Mouse (Mus musculus): ENCODE data around the gene Aimp2. TPM values are rescaled to one million over a fixed set of nuclear protein-coding genes. Genes with fewer than 3 reads are reported as not detected.

Gene Aimp2
- 99.5 and 101 TPM in 2 replicates for polyA plus RNA-seq (2014; fragmentation: Nextera tagmentation; extraction: Ambion mirVana)

DNA sequence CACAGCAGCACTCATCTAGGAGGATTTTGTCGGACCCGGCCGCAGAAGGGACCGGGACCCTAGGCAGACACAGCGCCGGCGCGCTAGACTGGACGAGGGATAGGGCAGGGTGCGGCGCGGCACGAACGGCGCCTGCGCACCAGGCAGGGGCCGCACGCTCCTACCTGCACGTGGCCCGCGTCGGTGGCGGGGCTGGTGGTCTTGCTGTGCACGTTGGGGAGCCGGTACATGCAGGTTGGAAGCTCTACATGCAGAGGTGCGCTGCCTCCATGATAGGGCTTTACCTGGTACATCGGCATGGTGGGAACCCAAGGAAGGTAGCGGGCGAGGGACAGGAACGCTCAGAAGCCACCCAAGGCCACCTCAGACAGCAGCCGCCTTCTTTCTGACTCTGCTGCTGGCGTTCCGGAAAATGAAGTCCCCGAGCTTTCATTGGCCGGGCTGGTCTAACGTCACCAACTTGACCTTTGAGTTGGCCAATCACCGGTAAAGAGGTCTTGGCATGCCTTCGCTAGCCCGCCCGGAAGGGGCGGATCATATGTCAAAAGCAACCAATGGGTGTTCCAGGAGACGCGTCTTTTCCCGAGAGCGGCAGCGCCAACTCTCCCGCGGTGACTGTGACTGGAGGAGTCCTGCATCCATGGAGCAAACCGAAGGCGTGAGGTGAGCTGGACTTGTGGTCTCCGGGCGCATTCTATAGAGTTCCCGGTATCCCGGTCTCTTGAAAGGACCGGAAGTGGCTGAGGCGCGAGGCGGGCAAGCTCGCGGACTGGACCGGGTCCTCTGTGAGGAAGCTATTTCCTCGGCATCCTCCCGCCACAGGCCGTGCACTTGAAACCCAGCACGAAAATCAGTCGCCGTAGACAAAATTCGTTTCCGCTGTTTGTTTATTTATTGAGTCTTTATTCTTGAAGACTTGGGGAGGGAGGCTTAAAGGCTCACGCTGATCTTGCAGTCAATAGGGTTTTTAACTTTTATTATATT lies at the start of gene Aimp2, which contains the start of gene Pms2:
Gene Aimp2, minus strand, starts transcription at position 431 of the 984 bp plus-strand sequence.
Gene Pms2, plus strand, starts transcription at position 548 of the 984 bp plus-strand sequence.
- ATAC-seq (ENCODE audit: low FRiP score): peak; percentile 100
- Histone ChIP-seq H3K9ac (ENCODE audit: low read length) (peak within 1 kb of the TSS; percentile 69), H3K4me2 (peak within 1 kb of the TSS; percentile 62), H3K4me1 (ENCODE audit: control insufficient read depth, insufficient read depth, low read length) (peaks cover 15% of the 10 kb centered on the region), H3K4me3 (ENCODE audit: low read depth, low read length) (peak within 1 kb of the TSS; percentile 71), H3K27me3 (ENCODE audit: control insufficient read depth, insufficient read depth, low read length) (no peaks in the 10 kb centered on the region), H3K36me3 (ENCODE audit: control insufficient read depth, insufficient read depth, low read length) (peaks cover 2% of the 10 kb centered on the region; the same call in 1 of the 2 replicates), H3K27ac (ENCODE audit: low read depth, low read length) (peak within 1 kb of the TSS; percentile 61), H3K9me3 (ENCODE audit: control insufficient read depth, low read length) (no peaks in the 10 kb centered on the region)
- WGBS: under 1% methylated on average over 70 of the region's 70 CpGs
- DNase-seq (ENCODE audit: low spot score, missing footprints): peak; percentile 99

DNA sequence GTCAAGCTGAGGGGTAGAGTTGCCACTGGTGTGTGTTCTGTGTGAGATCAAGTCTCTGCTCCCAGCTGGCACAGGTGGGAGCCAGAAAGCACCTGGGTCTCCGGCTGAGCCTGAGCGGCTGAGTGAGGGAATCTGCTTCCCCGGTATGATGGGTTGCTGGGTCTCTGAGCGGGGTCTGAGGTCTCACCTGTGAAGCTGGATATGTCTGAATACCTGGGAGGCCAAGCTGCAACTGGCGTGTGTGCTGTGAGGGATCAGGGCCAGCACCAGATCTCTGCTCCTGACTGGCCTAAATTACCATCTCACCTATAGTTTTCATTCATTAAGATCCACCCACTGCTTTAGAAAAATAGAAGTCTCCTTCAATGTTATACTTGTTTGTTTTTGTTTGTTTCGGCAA lies 47.5 kb upstream of the Aimp2 start:
- no peak for ATAC-seq (ENCODE audit: low FRiP score)

DNA sequence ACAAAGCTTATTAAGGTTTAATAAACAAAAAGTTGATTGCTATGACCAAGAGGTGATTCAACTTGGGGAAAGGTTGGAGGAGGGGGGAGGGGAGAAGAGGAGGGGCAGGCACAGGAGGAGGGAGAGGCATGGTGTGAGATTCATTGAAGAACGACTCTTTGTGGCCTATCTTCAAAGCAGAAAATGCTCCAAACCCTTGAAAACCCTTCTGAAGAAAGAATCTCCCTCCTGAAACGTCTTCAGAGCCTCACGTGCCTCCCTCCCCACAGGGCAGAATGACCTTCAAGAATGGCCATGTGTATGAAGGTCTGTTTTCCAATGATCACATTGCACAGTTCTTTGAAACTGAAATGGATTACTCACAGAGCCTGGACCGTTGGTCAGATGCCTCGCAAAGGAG lies 40.4 kb upstream of the Aimp2 start:
- no peak overlapping the region for H3K4me3 ChIP-seq (ENCODE audit: low read depth, low read length)
- H3K9ac ChIP-seq (ENCODE audit: low read length): no peak overlapping the region
- H3K27me3 ChIP-seq (ENCODE audit: control insufficient read depth, insufficient read depth, low read length): no peaks in the 10 kb centered on the region
- no peaks in the 10 kb centered on the region for H3K4me1 ChIP-seq (ENCODE audit: control insufficient read depth, insufficient read depth, low read length)
- ATAC-seq (ENCODE audit: low FRiP score) (no peak), DNase-seq (ENCODE audit: low spot score, missing footprints) (no peak)
- H3K4me2 ChIP-seq: no peak overlapping the region
- H3K27ac ChIP-seq (ENCODE audit: low read depth, low read length): no peak overlapping the region
- WGBS: 47% methylated on average over 5 of the region's 5 CpGs
- no peaks in the 10 kb centered on the region for H3K36me3 ChIP-seq (ENCODE audit: control insufficient read depth, insufficient read depth, low read length)
- H3K9me3 ChIP-seq (ENCODE audit: control insufficient read depth, low read length): no peaks in the 10 kb centered on the region

More for the DNA sequence above, 47.5 kb upstream of the Aimp2 start:
- H3K36me3 ChIP-seq (ENCODE audit: control insufficient read depth, insufficient read depth, low read length): no peaks in the 10 kb centered on the region
- H3K4me1 ChIP-seq (ENCODE audit: control insufficient read depth, insufficient read depth, low read length): no peaks in the 10 kb centered on the region
- no peaks in the 10 kb centered on the region for H3K9me3 ChIP-seq (ENCODE audit: control insufficient read depth, low read length)
- DNase-seq (ENCODE audit: low spot score, missing footprints): no peak
- no peak overlapping the region for H3K4me2 ChIP-seq
- H3K27ac ChIP-seq (ENCODE audit: low read depth, low read length): no peak overlapping the region
- 90% methylated on average over 6 of the region's 6 CpGs for WGBS
- H3K9ac ChIP-seq (ENCODE audit: low read length): no peak overlapping the region
- no peaks in the 10 kb centered on the region for H3K27me3 ChIP-seq (ENCODE audit: control insufficient read depth, insufficient read depth, low read length)
- no peak overlapping the region for H3K4me3 ChIP-seq (ENCODE audit: low read depth, low read length)

DNA sequence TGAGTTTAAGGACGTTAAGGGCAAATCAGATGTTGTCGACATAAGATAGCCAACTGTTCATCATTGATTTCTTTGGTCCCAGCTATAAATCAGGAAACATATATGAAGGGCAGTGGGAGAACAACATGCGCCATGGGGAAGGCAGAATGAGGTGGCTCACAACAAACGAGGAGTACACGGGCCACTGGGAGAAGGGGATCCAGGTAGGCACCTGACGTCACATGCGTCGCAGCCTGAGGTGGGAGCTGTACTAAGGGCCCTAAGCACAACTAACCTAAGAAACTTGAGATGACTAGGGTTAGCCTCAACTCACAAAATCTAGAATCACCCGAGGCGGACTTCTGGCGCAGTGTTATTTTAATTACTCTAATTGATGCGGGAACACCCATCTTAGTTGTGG lies 38.7 kb upstream of the Aimp2 start:
- no peak overlapping the region for H3K27ac ChIP-seq (ENCODE audit: low read depth, low read length)
- no peak overlapping the region for H3K9ac ChIP-seq (ENCODE audit: low read length)
- DNase-seq (ENCODE audit: low spot score, missing footprints) (no peak), ATAC-seq (ENCODE audit: low FRiP score) (no peak)
- H3K4me1 ChIP-seq (ENCODE audit: control insufficient read depth, insufficient read depth, low read length): no peaks in the 10 kb centered on the region
- H3K9me3 ChIP-seq (ENCODE audit: control insufficient read depth, low read length): no peaks in the 10 kb centered on the region
- no peaks in the 10 kb centered on the region for H3K36me3 ChIP-seq (ENCODE audit: control insufficient read depth, insufficient read depth, low read length)
- H3K4me2 ChIP-seq: no peak overlapping the region
- no peak overlapping the region for H3K4me3 ChIP-seq (ENCODE audit: low read depth, low read length)
- no peaks in the 10 kb centered on the region for H3K27me3 ChIP-seq (ENCODE audit: control insufficient read depth, insufficient read depth, low read length)
- 92% methylated on average over 12 of the region's 12 CpGs for WGBS

DNA sequence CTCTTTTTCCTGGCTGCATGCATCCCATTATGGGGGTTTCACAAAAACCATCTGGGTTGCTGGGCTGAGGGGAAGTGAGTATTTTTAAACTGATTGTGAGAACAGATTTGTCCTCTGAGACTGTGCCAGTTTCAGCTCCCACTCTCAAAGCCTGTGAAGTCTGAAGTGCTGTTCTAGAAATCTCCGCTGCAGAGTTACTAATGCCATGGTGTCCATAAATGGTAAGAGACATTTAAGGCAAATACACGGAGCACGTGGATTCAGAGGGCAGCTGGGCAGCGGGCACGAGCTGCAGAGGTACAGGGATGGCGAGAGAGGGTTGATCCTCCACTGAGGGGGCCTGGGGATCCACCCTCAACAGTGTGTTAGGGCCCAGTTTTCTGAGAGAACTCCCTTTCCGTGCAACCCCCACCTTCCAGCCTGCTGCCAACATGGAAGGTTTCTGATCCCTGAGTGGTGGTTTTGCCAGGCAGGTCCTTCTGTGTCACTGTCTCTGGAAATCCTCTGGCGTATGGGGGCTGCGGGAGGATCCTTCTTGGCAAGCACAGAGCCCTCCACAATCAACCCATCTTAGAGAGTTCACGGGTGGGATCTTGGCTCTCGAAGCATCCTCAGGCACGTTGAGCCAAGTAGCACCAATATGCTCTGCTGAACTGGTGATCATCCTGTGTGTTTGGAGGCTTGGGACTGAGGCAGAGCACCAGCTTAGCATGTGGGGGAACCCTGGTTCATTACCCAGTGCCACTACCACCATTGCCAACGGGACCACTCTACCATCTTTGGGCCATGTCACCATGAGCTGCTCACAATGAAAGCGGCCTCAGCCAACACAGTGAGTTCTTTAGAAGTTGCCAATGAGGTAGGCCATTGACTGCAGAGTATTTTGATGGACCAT lies 33.8 kb upstream of the Aimp2 start:
- H3K27ac ChIP-seq (ENCODE audit: low read depth, low read length): no peak overlapping the region
- H3K4me2 ChIP-seq: no peak overlapping the region
- ATAC-seq (ENCODE audit: low FRiP score) (no peak), DNase-seq (ENCODE audit: low spot score, missing footprints) (no peak)
- H3K4me3 ChIP-seq (ENCODE audit: low read depth, low read length): no peak overlapping the region
- 90% methylated on average over 14 of the region's 14 CpGs for WGBS
- no peaks in the 10 kb centered on the region for H3K4me1 ChIP-seq (ENCODE audit: control insufficient read depth, insufficient read depth, low read length)
- H3K9ac ChIP-seq (ENCODE audit: low read length): no peak overlapping the region
- no peaks in the 10 kb centered on the region for H3K9me3 ChIP-seq (ENCODE audit: control insufficient read depth, low read length)
- no peaks in the 10 kb centered on the region for H3K36me3 ChIP-seq (ENCODE audit: control insufficient read depth, insufficient read depth, low read length)
- no peaks in the 10 kb centered on the region for H3K27me3 ChIP-seq (ENCODE audit: control insufficient read depth, insufficient read depth, low read length)

DNA sequence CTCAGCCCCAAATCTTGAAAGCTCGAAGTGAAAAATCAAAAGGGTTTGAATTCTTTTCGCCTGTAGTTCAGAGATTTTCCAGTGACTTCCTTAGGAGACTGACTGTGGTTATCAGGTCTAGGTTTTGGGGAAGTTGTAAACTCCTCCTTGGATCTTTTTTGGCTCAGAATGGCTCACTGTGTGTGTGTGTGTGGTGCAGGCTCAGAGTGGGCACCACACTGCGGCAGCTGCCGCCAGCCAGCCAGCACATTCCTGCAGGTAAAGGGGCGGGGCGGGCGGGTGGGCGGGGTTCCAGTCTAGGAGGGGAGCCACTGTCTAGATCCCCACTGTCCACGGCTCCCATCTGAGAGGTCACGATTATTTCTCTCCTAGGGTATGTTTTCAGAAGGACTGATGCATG lies 31.9 kb upstream of the Aimp2 start:
- no peaks in the 10 kb centered on the region for H3K9me3 ChIP-seq (ENCODE audit: control insufficient read depth, low read length)
- H3K4me2 ChIP-seq: no peak overlapping the region
- WGBS: 22% methylated on average over 10 of the region's 10 CpGs
- no peak overlapping the region for H3K9ac ChIP-seq (ENCODE audit: low read length)
- no peaks in the 10 kb centered on the region for H3K4me1 ChIP-seq (ENCODE audit: control insufficient read depth, insufficient read depth, low read length)
- H3K27ac ChIP-seq (ENCODE audit: low read depth, low read length): no peak overlapping the region
- no peaks in the 10 kb centered on the region for H3K36me3 ChIP-seq (ENCODE audit: control insufficient read depth, insufficient read depth, low read length)
- ATAC-seq (ENCODE audit: low FRiP score) (no peak), DNase-seq (ENCODE audit: low spot score, missing footprints) (no peak)
- H3K4me3 ChIP-seq (ENCODE audit: low read depth, low read length): no peak overlapping the region
- no peaks in the 10 kb centered on the region for H3K27me3 ChIP-seq (ENCODE audit: control insufficient read depth, insufficient read depth, low read length)

DNA sequence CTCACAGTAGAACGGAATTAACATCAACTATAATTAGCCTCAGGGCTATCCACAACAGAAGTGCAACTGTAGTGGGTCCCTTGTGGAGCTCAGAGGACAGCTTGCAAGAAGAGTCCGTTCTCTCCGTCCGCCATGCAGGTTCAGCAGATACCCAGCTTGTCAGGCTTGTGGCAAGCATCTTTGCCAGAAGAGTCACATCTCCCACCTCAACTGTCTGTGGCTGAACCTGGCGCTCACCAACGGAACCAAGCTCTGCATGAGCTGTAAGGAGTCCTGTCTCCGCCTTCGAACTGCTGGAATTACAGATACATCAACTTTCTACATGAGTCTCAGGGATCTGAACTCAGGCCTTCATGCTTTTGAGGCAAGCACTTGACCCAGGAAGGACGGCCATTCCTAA lies 26.5 kb upstream of the Aimp2 start:
- ATAC-seq (ENCODE audit: low FRiP score) (no peak), DNase-seq (ENCODE audit: low spot score, missing footprints) (no peak)
- H3K9me3 ChIP-seq (ENCODE audit: control insufficient read depth, low read length): no peaks in the 10 kb centered on the region
- H3K27me3 ChIP-seq (ENCODE audit: control insufficient read depth, insufficient read depth, low read length): no peaks in the 10 kb centered on the region
- no peaks in the 10 kb centered on the region for H3K4me1 ChIP-seq (ENCODE audit: control insufficient read depth, insufficient read depth, low read length)
- H3K9ac ChIP-seq (ENCODE audit: low read length): no peak overlapping the region
- H3K4me3 ChIP-seq (ENCODE audit: low read depth, low read length): no peak overlapping the region
- H3K27ac ChIP-seq (ENCODE audit: low read depth, low read length): no peak overlapping the region
- H3K36me3 ChIP-seq (ENCODE audit: control insufficient read depth, insufficient read depth, low read length): no peaks in the 10 kb centered on the region
- 88% methylated on average over 9 of the region's 9 CpGs for WGBS
- H3K4me2 ChIP-seq: no peak overlapping the region

DNA sequence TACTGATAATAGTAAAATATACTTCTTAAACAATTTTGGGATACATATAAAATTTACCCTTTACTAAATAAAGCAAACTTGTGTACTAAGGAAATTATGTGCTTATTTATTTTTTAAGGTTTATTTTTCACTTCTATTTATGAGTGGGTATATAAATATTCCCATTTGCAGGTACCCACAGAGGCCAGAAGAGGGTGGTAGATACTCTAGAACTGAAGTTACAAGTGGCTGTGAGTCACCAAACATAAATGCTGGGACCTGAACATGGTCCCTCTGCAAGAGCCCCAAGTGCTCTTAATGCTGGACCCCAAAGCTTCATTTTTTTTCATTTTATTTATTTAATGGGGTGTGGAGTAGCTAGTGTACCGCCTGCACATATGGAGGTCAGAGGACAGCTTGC lies 24.2 kb upstream of the Aimp2 start:
- 89% methylated on average over 1 of the region's 1 CpGs for WGBS
- H3K27me3 ChIP-seq (ENCODE audit: control insufficient read depth, insufficient read depth, low read length): no peaks in the 10 kb centered on the region
- DNase-seq (ENCODE audit: low spot score, missing footprints): no peak

More for the DNA sequence above, 24.2 kb upstream of the Aimp2 start:
- no peaks in the 10 kb centered on the region for H3K9me3 ChIP-seq (ENCODE audit: control insufficient read depth, low read length)
- no peak overlapping the region for H3K27ac ChIP-seq (ENCODE audit: low read depth, low read length)
- H3K4me3 ChIP-seq (ENCODE audit: low read depth, low read length): no peak overlapping the region
- H3K36me3 ChIP-seq (ENCODE audit: control insufficient read depth, insufficient read depth, low read length): peaks cover 8% of the 10 kb centered on the region
- H3K9ac ChIP-seq (ENCODE audit: low read length): no peak overlapping the region
- H3K4me1 ChIP-seq (ENCODE audit: control insufficient read depth, insufficient read depth, low read length): no peaks in the 10 kb centered on the region
- H3K4me2 ChIP-seq: no peak overlapping the region
- no peak for ATAC-seq (ENCODE audit: low FRiP score)

All from midbrain, embryonic 11.5 days (tissue).